Mouse (Mus musculus): Measurements from ENCODE around the gene Gm47985.
"Not testable (repeated sequence)": the region's sequence is repeated elsewhere in the genome, so short reads cannot be mapped to it uniquely, and the experiment has no call there.

Gene Gm47985

GRCm38 (mm10) chr1:151177030-151177936 is 5.1 kb upstream of the Gm47985 start:
- no peak for DNase-seq (ENCODE audit: low spot score)

GRCm38 (mm10) chr1:151177937-151178271 is 4.4 kb upstream of the Gm47985 start:
- no peak for DNase-seq (ENCODE audit: low spot score)

DNA sequence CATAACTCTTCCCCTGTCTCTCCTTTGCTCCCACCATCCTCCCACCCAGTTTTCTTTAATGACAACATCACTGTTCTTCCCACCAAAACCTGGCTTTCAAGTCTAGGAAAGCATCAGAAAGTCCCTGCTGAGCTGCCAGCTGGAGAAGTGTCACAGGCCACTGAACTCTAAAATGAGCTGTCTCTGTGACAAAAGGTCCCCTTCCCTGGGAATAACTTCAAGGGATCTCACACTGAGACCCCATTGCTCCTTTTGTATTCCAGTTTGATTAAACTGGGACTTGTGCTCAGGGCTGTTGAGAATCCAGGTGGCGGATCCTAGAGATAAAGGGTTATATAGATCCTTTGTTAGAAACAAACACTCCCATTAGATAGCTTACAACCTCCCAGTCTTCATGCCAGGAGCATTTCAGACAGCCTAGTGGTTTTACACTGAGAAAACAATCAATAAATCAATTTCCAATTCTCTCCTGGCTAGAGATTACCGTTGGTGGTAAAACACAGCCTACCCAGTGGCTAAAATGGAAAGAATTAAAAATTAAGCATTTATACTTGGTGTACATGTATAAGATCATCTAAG is 3.7 kb upstream of the Gm47985 start:
- no peak for DNase-seq (ENCODE audit: low spot score)

DNA sequence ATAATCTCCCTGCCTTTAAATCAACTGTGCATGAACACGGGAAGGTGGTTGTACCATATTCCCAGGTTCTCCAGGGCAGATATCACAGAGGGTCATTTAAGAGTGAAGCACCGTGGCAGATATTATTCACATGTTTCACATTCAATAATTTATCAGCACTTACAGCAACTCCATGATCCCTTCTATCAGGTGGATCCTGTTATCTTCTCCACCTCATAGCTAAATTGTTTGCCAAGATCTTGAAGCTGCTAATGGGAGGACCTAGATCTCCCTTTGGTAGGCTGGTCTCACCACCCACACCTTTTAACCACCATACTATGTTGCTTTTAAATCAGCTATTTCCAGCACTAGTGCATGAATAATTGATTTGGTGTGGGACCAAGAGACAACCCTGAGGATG is 2.2 kb upstream of the Gm47985 start:
- DNase-seq (ENCODE audit: low spot score), result no peak

GRCm38 (mm10) chr1:151186186-151186585 is 3.8 kb downstream of the Gm47985 start:
- not testable (repeated sequence) for DNase-seq (ENCODE audit: low spot score)

- DNase-seq (ENCODE audit: low spot score), result not testable (repeated sequence)
Observed at GRCm38 (mm10) chr1:151186879-151187424, 4.6 kb downstream of the Gm47985 start.

- no peak for DNase-seq (ENCODE audit: low spot score)
Observed at GRCm38 (mm10) chr1:151188469-151188868, 6.1 kb downstream of the Gm47985 start.

GRCm38 (mm10) chr1:151192075-151192474 is 9.7 kb downstream of the Gm47985 start, which contains the start of gene Gm8947:
Gene Gm8947, plus strand, starts transcription at chr1:151192376.
- not testable (repeated sequence) for DNase-seq (ENCODE audit: low spot score)

DNA sequence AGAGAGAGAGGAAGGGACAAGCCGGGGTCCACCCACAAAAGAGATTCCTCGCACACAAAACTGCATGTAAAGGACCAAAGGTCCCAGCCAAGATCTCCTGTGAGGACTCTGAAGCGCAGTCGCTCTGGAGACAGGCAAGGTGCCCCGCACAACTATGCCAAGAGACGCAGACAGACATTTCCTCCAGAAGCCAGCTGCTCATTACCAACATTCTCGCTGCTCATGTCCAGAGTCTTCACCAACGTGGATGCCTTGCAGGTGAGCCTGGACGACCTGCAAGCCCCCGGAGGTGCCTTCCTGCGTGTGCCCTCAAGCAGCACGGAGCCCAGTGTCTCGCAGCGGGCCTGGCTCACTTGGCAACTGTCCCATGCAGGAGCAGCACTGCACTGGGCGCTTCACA is 10.4 kb downstream of the Gm47985 start:
- DNase-seq (ENCODE audit: low spot score), result not testable (repeated sequence)

- DNase-seq (ENCODE audit: low spot score), result not testable (repeated sequence)
Observed at GRCm38 (mm10) chr1:151195986-151196385, 13.6 kb downstream of the Gm47985 start.

GRCm38 (mm10) chr1:151196690-151197089 is 14.4 kb downstream of the Gm47985 start:
- DNase-seq (ENCODE audit: low spot score), result not testable (repeated sequence)

DNA sequence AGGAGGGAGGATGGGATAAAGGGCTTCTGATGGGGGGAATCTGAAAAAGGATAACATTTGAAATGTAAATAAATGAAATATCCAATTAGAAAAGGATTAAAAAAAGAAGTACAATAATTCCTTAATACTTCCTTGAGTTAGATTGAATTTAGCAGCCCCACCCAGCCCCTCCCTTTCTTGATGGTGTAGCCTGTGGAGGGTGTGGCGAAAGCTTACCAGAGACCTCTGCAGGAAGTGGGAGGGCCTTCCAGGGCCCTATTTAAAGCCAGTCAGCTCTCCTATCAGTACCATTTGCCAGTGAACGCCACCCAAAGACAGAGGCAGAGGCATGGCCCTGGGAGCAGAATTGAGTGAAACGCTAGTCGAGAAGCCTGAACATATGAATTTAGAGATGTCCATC is 15.8 kb downstream of the Gm47985 start, which contains the start of gene Gm47995:
Gene Gm47995, plus strand, starts transcription at position 329 of the 400 bp plus-strand sequence.
- not testable (repeated sequence) for DNase-seq (ENCODE audit: low spot score)

DNA sequence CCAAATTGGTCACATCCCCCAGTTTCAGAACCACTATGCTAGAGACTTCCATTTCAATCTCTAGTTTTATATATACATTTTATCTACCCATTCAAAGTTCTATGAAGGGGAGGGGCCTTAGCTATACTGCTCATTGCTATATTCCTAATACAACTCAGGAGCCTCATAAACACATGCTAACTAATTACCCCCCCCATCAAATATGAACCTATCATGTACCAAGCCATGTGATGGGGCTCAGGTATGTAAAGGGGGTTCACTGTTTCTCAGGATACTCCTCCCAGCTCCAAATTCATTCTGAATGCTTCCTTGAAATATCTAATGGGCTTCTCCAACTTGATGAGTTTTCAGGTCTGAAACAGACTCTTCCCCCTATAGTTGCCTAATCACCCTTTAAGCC is 18.3 kb downstream of the Gm47985 start:
- DNase-seq (ENCODE audit: low spot score), result not testable (repeated sequence)

- not testable (repeated sequence) for DNase-seq (ENCODE audit: low spot score)
Observed at GRCm38 (mm10) chr1:151202771-151203170, 20.4 kb downstream of the Gm47985 start.

DNA sequence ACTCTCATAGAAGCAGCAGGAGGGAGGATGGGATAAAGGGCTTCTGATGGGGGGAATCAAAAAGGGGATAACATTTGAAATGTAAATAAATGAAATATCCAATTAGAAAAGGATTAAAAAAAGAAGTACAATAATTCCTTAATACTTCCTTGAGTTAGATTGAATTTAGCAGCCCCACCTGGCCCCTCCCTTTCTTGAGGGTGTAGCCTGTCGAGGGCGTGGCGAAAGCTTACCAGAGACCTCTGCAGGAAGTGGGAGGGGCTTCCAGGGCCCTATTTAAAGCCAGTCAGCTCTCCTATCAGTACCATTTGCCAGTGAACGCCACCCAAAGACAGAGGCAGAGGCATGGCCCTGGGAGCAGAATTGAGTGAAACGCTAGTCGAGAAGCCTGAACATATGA is 21.5 kb downstream of the Gm47985 start, which contains the start of gene 3110040M04Rik:
Gene 3110040M04Rik, plus strand, starts transcription at position 304 of the 400 bp plus-strand sequence.
- not testable (repeated sequence) for DNase-seq (ENCODE audit: low spot score)

- not testable (repeated sequence) for DNase-seq (ENCODE audit: low spot score)
Observed at GRCm38 (mm10) chr1:151208493-151208892, 26.2 kb downstream of the Gm47985 start.

DNA sequence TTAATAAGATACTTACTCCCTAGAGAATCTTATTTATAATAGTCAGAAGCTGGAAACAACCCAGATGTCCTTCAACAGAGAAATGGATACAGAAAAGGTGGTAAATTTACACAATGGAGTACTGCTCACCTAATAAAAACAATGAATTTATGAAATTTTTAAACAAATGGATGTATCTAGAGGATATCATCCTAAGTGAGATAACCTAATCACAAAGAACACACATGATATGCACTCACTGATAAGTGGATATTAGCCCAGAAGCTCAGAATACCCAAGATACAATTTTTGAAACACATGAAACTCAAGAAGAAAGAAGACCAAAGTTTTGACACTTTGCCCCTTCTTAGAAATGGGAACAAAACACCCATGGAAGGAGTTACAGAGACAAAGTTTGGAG is 26.6 kb downstream of the Gm47985 start:
- DNase-seq (ENCODE audit: low spot score), result not testable (repeated sequence)

GRCm38 (mm10) chr1:151209824-151210355 is 27.6 kb downstream of the Gm47985 start, which contains the start of gene Gm47996:
Gene Gm47996, plus strand, starts transcription at chr1:151210131.
- DNase-seq (ENCODE audit: low spot score), result not testable (repeated sequence)

- DNase-seq (ENCODE audit: low spot score), result not testable (repeated sequence)
Observed at GRCm38 (mm10) chr1:151211666-151212065, 29.3 kb downstream of the Gm47985 start.

DNA sequence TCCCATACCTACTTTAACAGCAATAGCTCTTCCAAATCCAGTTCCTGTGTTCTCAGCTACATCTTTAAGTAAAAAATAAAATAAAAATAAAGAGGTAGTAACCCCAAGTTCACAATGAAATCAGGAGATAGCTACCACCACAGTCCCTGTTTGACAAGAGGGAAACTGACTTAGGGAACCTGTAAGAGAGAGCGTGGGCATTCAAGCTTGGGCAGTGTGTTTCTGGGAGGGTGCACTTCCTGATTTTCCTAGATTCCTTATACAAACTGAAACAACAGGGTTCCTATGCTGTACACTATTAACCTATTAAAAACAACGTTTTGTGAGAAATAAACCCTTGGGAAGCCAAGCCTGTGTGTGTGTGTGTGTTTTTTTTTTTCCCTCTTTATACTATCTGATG is 32.5 kb downstream of the Gm47985 start:
- DNase-seq (ENCODE audit: low spot score), result no peak

- DNase-seq (ENCODE audit: low spot score), result no peak
Observed at GRCm38 (mm10) chr1:151215985-151216384, 33.6 kb downstream of the Gm47985 start.

- no peak for DNase-seq (ENCODE audit: low spot score)
Observed at GRCm38 (mm10) chr1:151216417-151216816, 34.1 kb downstream of the Gm47985 start.

Measured in MN1 (cell line).